Mouse (Mus musculus) cerebellum, adult 9-10 months (tissue): ENCODE data around the gene Ctdsp1.

Source experiments
- DNase-seq: peaks from one replicate; pipeline ENCODE4 v3.0.0; 2022

Ctdsp1 gene

DNA sequence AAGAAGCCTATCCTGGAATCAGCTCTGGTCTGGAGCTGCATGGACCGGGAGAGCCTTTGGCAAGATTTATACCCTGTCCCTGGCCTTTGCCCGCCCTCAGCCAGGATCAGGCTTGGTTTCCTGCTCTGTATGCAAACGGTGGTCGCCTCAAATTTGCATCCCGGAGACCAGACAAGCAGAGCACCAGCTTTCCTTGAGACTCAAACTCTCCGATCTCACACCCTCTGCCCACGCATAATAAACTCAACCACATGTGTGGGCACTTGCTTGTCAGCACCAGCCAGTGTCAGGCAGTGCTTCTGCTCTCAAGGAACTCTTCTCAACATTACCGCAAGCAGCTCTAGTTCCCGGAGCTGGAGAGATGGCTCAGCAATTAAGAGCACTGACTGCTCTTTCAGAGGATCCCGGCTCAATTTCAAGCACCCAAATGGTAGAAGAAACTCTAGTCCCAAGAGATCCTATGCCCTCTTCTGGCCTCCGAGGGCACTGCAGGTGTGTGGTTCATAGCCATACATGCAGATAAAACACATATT lies 6.7 kb downstream of the Ctdsp1 start:
- DNase-seq: peak; percentile 88

DNA sequence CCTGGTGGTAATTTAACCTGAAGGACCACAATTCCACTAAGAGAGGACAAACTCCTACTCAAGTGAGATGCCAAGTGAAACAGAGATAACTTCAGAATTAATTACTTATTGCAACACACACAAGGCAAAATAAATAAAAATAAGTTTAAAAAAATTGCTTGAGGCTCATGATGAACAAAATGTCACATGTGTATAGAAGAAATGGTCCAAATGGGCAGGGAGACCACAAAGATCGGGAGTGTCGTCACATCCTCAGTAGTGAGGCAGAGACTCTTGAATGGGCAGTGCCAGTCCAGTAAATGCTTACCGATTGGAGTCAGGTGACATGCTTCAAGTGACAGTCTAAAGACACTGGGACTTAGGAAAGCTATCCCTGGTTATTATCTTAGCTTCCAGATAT lies 9.2 kb downstream of the Ctdsp1 start:
- DNase-seq: no peak

DNA sequence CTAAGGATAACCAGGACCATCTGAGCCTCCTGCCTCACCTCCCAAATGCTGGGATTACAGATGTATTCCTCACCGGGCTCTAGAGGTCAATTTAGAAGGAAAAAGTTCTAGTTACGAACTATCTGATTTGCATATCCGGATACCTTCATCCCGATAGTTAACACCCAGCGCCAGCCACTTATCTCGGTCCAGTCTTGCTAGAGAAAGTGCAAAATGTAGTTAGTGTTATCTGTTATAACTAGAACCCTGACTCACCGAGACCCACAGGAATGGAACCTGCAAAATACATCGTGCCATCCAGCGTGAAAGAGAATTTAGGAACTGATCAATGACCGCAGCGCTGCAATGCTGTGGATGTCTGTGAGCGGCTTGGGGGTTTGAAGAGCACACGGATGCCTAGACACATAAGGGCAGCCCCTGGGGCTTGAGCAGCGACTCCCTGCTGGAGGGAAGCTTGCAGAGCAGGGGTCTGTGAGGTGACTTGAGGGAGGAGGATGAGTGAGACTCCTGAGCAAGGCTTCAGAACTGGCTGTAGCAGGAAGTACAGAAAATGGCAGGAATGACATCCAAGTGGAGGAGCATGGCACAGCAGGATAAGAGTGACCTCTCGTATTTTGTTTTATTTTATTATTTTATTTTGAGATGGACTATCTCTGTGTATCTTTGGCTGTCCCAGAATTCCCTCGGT lies 9.8 kb downstream of the Ctdsp1 start:
- DNase-seq: no peak

DNA sequence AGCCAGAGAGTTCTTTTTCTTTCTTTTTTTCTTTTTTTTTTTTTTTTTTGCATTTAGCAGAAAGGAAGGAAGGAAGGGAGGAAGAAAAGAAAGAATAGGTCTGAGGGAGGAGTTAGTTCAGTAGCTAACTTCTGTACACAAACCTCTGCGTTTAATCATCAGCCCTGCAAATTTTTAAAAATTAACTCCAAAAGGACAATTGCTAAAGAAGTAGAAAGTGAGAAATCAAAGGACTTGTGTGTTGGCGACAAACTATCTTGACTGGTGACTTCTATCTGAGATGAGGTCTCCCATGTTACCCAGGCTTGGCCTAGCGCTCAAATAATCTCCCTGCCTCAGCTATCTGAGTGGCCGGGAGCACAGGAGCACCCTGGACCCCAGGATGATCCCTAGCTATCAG lies 12.9 kb downstream of the Ctdsp1 start:
- DNase-seq: no peak

DNA sequence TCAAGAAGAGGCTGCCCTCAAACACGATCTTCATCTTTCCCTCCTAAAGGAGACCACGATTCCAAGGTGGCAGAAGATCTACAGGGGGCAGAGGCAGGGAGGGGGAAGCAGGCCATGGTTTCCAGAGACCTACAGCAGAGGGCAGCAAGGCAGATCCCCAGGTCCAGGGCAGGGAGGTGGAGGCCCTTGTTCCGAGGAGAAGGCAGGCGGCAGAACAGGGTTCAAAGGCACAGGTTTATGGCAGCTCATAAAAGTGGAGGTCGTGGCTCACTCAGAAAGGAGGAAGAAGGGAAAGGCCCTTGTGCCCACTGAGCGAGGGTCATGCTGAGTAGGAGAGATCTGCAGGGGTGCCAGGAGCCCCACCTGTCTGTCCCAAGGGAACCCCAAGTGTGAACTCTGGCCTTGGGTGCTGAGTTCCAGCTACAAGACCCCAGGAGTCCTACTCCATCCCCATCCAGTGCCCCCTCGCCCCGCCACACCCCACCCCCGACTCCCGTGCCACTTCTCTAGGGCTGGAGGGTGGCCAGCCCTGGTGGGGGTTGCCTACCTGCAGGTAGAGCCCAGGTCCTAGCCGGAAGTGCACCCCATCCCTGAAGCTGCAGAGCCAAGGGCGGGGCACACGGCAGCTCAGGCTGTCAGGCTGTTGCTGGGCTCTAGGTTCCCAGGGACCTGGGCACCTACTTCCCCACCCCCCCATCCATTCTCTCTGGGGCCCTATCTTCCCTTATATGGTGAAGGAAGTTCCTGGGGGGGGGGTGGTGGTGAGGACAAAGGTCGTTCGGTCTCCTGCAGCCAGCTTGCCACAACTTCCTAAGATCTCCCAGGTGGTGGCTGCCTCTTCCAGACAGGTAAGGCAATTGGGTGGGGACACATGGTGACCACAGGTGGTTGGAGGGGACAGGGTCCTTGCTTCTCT lies 17.5 kb downstream of the Ctdsp1 start, which contains the start of gene Vil1:
Gene Vil1, plus strand, starts transcription at position 788 of the 916 bp plus-strand sequence.
- DNase-seq: no peak

DNA sequence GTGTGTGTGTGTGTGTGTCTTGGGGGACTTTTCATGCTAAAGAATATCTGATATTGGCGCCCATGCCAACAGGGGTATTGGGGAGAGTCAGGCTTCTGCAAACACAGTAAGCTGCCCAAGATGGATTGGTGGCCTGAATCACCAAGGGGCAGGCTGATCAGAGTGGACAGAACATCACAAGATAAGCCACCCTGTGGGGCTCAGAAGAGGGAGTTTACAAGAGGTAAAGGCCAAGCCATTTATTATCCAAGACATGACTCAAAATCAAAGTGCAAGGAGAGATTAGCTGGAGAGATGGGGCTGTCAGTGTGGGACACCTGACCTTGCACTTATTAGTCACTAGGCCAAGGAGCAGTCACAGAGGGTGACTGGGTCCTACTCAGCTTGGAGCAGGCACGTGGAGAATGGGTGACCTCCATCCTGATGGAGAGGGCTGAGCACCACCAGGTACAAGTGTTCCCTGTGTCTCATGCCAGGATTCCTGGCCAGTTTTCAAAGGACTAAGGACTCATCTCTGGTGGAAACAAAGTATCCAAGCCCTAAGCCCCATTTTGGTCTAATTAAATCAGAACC lies 20.5 kb downstream of the Ctdsp1 start:
- DNase-seq: no peak

DNA sequence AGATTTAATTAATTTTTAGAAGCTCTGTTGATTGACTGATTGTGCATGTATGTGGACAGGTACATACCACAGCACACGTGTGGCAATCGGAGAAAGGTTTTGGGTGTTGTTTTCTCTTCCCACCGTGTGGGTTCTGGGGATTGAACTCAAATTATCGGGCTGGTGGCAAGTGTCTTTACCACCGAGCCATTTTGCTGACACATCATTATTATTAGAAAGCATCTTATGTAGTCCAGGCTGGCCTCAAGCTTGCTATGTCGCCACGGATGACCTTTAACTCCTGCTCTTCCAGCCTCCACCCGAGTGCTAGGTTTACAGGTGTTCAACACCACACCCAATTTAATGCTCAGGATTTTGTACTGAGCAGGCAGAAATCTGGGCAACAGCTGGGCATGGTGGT lies 21.4 kb downstream of the Ctdsp1 start:
- no peak for DNase-seq

DNA sequence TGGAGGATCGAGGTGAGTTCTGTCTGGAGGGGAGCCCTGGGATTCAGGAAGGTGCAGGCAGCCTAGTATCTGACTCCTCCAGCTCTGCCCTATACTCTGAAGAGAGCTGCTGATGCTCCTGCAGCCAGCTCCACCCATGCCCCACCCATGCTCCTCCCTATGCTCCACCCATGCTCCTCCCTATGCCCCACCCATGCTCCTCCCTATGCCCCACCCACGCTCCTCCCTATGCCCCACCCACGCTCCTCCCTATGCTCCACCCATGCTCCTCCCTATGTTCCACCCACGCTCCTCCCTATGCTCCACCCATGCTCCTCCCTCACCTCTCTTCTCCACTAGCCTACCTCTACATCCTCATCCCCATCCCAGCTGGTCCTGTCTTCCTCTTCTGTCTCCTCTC lies 23.8 kb downstream of the Ctdsp1 start:
- peak; percentile 22 for DNase-seq

DNA sequence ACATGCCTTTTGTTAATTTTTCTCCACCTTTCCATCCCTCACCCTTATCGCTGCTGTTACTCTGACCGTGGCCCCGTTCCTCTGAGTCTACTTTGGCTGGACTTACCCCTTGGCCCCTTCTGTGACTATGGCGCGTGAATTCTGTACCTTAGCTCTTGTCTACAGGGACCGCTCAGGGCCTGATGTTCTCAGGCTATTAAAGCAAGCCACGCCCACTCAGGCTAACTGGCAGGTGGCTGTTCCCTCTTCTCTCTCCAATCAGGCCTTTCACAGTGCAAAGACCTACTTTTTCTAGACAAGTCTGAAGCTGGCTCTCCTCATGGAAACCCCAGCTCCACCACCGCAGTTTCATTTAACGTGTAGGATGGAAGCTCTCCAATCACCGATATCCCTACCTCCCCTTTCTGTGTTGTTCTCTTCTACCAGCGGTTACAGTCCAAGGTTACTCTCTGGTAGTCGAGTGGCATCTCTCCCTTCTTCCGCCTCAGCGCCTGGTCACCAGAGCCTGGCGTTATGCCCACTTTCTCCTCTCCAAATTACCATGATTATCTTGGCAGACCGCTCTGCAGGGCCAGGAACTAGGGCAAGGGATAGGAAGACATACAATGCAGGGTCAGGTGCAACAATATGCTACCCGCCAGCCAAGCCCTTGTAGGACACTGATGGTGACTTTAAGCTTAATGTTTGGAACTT lies 27.6 kb downstream of the Ctdsp1 start:
- peak; percentile 11 for DNase-seq

DNA sequence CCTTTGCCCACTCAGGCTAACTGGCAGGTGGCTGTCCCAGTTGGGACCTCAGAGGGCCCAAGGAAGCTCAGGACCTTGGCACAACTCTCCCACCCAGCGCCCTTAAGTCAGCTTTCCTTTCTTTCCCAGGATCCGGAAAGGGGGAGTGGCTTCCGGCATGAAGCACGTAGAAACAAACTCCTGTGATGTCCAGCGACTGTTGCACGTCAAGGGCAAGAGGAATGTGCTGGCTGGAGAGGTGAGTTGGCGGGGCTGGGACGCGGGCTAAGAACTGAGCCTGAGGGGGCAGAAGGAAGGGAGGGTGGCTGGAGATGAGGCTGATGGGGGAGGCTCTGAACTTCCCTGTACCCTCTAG lies 28.1 kb downstream of the Ctdsp1 start:
- DNase-seq: no peak

DNA sequence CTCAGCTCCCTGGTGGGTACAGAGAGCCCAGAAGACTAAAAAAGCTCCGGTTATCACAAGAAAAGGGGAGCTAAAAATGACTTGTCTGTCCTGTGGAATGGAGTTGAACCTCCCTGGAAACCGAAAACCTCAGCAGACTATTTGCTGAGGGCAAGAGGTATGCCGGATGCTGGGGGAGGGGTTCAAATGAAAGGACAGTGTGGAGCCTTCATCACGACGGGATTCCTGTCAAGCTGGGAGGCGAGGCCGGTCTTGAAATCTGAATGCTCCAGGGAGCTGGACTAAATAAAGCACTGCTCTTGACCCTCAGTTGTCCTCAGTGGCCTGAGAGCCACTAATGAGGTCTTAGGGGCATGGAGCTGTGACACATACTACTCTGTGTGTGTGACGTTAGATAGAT lies 31.8 kb downstream of the Ctdsp1 start:
- no peak for DNase-seq

DNA sequence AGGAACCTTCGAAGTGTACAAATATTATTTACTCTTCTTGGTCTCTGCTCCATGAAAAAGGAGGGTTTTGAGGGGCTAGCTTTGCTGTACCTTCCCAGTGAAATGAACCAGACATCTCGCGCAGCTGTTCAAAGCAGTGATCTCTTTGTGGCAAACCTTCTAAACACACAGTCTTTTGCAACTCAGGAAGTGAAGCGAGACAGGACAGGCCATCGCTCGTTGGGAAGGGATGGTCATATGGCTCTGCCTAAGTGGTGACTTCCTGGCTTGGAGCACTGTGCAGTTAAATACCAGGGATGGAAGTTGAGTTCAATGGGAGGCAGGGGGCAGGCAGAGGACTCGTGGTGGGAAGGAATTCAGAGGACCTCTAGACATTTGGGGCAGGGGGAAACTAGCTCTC lies 34.5 kb downstream of the Ctdsp1 start:
- no peak for DNase-seq

DNA sequence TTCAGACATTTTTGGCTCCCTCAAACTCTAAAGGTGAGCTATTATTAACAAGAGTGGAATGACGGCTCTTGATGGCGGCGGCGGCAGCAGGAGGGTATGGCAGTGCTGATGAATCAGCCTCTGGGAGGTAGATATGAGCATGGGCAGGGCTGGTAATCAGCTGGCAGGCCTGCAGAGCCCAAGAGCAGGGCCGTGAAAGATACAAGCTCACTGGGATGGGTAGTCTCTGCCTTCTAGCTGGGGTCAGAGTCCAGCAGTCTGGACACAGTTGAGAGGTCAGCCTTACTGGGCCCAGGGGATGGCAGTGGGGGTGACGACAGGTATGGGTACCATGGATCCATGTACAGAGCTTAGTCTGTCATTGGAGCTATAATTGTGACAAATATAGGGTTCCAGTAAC lies 41.9 kb downstream of the Ctdsp1 start:
- DNase-seq: no peak

DNA sequence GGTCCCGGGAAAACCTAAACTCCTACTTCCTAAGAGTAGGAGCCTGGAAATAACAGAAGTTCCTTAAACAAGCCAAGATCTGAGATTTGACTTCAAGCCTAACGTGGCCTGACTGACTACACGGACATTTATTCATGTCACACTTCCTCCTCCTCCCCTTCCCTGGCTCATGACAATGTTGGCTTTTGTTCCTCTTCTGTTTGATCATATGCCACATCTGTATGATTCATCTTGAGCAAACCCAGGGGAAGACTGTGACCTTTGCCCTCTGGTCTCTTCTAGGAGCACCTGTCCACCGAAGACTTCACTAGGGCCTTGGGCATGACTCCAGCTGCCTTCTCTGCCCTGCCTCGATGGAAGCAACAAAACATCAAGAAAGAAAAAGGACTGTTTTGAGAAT lies 43.3 kb downstream of the Ctdsp1 start:
- DNase-seq: no peak

DNA sequence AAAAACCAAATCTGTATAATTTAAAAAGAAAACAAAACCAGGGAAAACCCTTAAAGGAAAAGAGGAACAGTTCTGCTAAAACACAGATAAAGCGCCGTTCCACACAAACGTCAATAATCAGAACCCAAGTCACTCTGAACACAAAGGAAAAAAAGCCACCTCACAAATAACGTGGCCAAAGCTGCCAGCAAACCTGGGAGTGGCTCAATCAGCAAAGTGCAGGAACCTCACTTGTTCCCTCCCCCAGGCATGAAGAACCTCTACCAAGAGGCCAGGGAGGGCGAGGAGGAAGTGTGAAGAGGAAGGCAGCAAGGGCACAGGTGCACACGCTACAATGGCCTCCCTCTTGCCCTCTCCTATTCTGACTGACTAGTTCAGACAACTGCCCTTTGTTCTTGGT lies 44.3 kb downstream of the Ctdsp1 start:
- no peak for DNase-seq

DNA sequence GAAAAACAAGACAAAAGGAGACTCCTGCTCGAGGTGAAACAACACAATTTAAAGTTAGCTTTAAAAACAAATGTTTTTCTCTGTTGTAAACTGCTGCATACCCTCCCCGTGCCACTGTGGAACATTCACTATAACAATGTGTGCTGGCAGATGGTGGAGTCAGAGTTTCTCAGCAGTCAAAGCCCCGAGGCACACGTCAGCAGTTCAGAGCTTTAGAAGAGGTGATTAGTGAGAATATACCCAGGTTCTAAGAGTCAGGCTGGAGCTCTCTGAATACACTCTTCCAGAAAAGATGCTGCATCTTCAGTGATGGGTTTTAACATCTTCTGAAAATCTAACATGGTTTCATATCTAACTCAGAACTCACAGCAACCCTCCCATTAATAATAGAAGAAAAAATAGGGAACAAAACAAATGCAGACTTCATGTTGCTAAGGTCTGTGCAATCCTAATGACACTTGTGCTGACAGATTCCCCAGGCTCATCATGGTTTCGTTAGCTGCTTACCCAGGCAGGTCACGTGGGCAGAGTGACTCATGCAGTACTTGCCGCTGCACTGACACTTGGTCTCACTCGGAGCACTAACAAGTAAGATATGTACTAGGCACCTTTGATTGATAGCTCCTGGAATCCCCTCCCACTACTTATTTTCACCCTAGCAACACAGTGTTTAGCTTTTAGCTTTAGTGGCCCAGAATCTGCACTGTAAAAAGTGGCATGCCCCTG lies 46.6 kb downstream of the Ctdsp1 start:
- DNase-seq: no peak

DNA sequence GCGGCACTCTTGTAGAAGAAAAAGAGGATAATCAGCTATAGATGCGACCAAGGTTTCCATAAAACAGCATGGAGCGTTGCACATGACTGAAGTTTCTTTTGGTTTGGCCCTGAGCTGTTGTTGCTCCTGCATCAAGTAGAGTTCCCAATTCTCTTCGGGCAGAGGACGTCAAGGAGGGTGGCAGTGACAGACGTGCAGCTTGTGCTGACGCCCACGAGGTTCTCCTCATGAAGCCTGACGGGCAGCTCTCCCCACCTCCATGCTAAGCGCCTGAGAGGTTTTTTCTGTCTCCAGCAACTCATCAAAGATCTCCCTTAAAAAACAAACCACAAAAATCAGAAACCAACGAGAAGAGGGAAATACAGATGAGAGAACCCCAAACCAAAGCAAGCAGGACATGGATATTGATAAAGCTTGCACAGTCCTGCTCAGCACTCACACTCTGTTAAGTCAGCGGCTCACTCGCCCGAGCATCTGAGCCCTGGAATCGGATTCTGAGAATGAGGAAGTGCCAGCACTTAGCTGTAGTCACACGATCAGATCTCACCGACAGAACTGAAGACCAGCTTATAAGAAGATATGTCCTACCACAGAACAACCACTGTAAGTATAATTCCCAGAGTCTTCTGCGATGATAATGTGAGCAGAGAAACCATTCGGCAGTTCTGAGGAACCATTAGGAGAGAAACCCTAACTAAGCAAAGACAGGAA lies 48.0 kb downstream of the Ctdsp1 start:
- no peak for DNase-seq

DNA sequence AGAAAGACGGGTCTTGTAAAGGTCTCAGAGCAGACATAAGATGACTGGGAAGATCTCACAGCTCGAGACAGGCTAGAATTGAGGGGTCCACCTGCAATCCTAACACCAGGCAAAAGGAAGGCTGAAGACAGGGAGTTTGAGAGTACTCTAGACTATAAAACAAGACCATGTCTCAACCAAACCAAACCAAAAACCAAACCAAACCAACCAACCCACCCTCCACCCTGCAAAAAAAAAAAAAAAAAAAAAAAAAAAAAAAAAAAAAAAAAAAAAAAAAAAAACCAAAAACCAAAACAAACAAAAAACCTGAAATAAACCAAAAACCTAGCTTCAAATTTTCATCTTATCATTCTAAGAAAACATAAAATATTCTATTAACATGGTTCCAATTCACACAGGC lies 53.2 kb downstream of the Ctdsp1 start:
- no peak for DNase-seq
